In genomic region chr2:156142820-156143219, GRCm38 (mm10) we compare ENCODE assay signal across 8 mouse cellular contexts. TPM values are rescaled to one million over a fixed set of nuclear protein-coding genes. Genes with fewer than 3 reads are reported as not detected.
DNase-seq lines count a peak whose midpoint lies in the region; ATAC-seq and TF ChIP-seq lines count a peak whose summit lies in the region.
"Had no signal": no experiment of that assay in that cellular context is flagged by ENCODE, and none has a peak within 500 bp of the region (broad histone marks: within the 10 kb centered on the region; RNA-seq: fewer than 3 reads in every experiment).

No protein-coding gene starts in this region.

- WGBS in lung, embryonic 15.5 days = 77% methylated on average over 2 of the region's 2 CpGs
- 84% methylated on average over 2 of the region's 2 CpGs for WGBS in lung, adult 2 months
- WGBS in embryonic facial prominence, embryonic 15.5 days = 78% methylated on average over 2 of the region's 2 CpGs
- WGBS in limb, embryonic 12.5 days = 74% methylated on average over 2 of the region's 2 CpGs
- WGBS in stomach, embryonic 15.5 days = 74% methylated on average over 2 of the region's 2 CpGs

- TF ChIP-seq POLR2A in lung, adult 2 months (IDR thresholded peaks at IDR 0.05; ENCODE audit: borderline replicate concordance, extremely low read depth, low read depth, low read length) = no peak

- H3K36me3 ChIP-seq in lung, embryonic 15.5 days = peaks cover 15% of the 10 kb centered on the region
- peaks cover 29% of the 10 kb centered on the region for H3K36me3 ChIP-seq in embryonic facial prominence, embryonic 15.5 days
- peaks cover 24% of the 10 kb centered on the region for H3K36me3 ChIP-seq in limb, embryonic 12.5 days
- H3K36me3 ChIP-seq in stomach, embryonic 15.5 days = peaks cover 12% of the 10 kb centered on the region

- H3K9me3 ChIP-seq in lung, embryonic 15.5 days = no peaks in the 10 kb centered on the region
- no peaks in the 10 kb centered on the region for H3K9me3 ChIP-seq in embryonic facial prominence, embryonic 15.5 days (replicated peaks)
- no peaks in the 10 kb centered on the region for H3K9me3 ChIP-seq in limb, embryonic 12.5 days
- no peaks in the 10 kb centered on the region for H3K9me3 ChIP-seq in stomach, embryonic 15.5 days

- no peak overlapping the region for H3K27ac ChIP-seq in lung, embryonic 15.5 days
- H3K27ac ChIP-seq in embryonic facial prominence, embryonic 15.5 days (replicated peaks) = no peak overlapping the region
- H3K27ac ChIP-seq in limb, embryonic 12.5 days = peak overlapping the region; percentile 95; the same call in 1 of the 2 replicates
- no peak overlapping the region for H3K27ac ChIP-seq in stomach, embryonic 15.5 days

- peak overlapping the region; percentile 91 for H3K4me3 ChIP-seq in lung, embryonic 15.5 days
- no peak overlapping the region for H3K4me3 ChIP-seq in lung, adult 2 months (replicated peaks; ENCODE audit: extremely low read depth, low read depth, low read length)
- peak overlapping the region; percentile 87 for H3K4me3 ChIP-seq in embryonic facial prominence, embryonic 15.5 days (replicated peaks)
- H3K4me3 ChIP-seq in limb, embryonic 12.5 days (replicated peaks) = peak overlapping the region; percentile 81
- peak overlapping the region; percentile 89 for H3K4me3 ChIP-seq in stomach, embryonic 15.5 days (replicated peaks)

- H3K4me1 ChIP-seq in lung, embryonic 15.5 days = peaks cover 13% of the 10 kb centered on the region
- peaks cover 7% of the 10 kb centered on the region for H3K4me1 ChIP-seq in lung, adult 2 months (ENCODE audit: control insufficient read depth, insufficient read depth, low read length)
- H3K4me1 ChIP-seq in embryonic facial prominence, embryonic 15.5 days = peaks cover 10% of the 10 kb centered on the region
- H3K4me1 ChIP-seq in limb, embryonic 12.5 days (replicated peaks) = peaks cover 5% of the 10 kb centered on the region
- peaks cover 5% of the 10 kb centered on the region; the same call in 1 of the 2 replicates for H3K4me1 ChIP-seq in stomach, embryonic 15.5 days

- H3K9ac ChIP-seq in lung, embryonic 15.5 days = no peak overlapping the region
- no peak overlapping the region for H3K9ac ChIP-seq in embryonic facial prominence, embryonic 15.5 days
- peak overlapping the region; percentile 85; the same call in 1 of the 2 replicates for H3K9ac ChIP-seq in limb, embryonic 12.5 days (replicated peaks)
- no peak overlapping the region for H3K9ac ChIP-seq in stomach, embryonic 15.5 days

- no peak for ATAC-seq in lung, embryonic 15.5 days (ENCODE audit: borderline replicate concordance, extremely low read depth, low FRiP score, low TSS enrichment)
- no peak for ATAC-seq in embryonic facial prominence, embryonic 15.5 days (ENCODE audit: insufficient number of reproducible peaks, low FRiP score, low TSS enrichment, low read depth)
- no peak for ATAC-seq in limb, embryonic 12.5 days (ENCODE audit: insufficient number of reproducible peaks, insufficient read depth, low FRiP score, low TSS enrichment, low read depth)
- ATAC-seq in stomach, embryonic 15.5 days (ENCODE audit: insufficient read depth, low FRiP score, low read depth) = no peak

- no peak for DNase-seq in lung, adult 2 months
- DNase-seq in layer of hippocampus, postnatal 14 days (ENCODE audit: low spot score in 2 of 2) = no peak
- no peak for DNase-seq in thymus, postnatal 36 days
- DNase-seq: gastrocnemius, postnatal 25 days had no signal

- no peaks in the 10 kb centered on the region for H3K27me3 ChIP-seq in lung, embryonic 15.5 days
- no peaks in the 10 kb centered on the region for H3K27me3 ChIP-seq in embryonic facial prominence, embryonic 15.5 days
- H3K27me3 ChIP-seq in limb, embryonic 12.5 days = no peaks in the 10 kb centered on the region
- no peaks in the 10 kb centered on the region for H3K27me3 ChIP-seq in stomach, embryonic 15.5 days (replicated peaks)

- no peak for TF ChIP-seq CTCF in lung, adult 2 months (IDR thresholded peaks at IDR 0.05; ENCODE audit: insufficient read depth, low read length)

- H3K4me2 ChIP-seq in lung, embryonic 15.5 days = peak overlapping the region; percentile 83
- H3K4me2 ChIP-seq in embryonic facial prominence, embryonic 15.5 days (replicated peaks) = peak overlapping the region; percentile 74
- peak overlapping the region; percentile 65 for H3K4me2 ChIP-seq in limb, embryonic 12.5 days
- H3K4me2 ChIP-seq in stomach, embryonic 15.5 days = peak overlapping the region; percentile 86

RNA-seq across cellular contexts. Expression of gene Romo1, which starts 1.0 kb away (rescaled TPM):
- 340 and 373 TPM in 2 replicates for polyA plus RNA-seq in lung, embryonic 15.5 days (2015; fragmentation: Nextera tagmentation; extraction: Ambion mirVana)
- 203 and 218 TPM in 2 replicates for polyA plus RNA-seq in lung, adult 2 months (2012; rRNA removed)
- polyA plus RNA-seq in embryonic facial prominence, embryonic 15.5 days (2015; fragmentation: Nextera tagmentation; extraction: Ambion mirVana) = 389 and 403 TPM in 2 replicates
- 447 and 463 TPM in 2 replicates for polyA plus RNA-seq in limb, embryonic 12.5 days (2016; fragmentation: Nextera tagmentation; extraction: Ambion mirVana)
- 350 and 376 TPM in 2 replicates for polyA plus RNA-seq in stomach, embryonic 15.5 days (2015; fragmentation: Nextera tagmentation; extraction: Ambion mirVana)
- total RNA-seq in layer of hippocampus, postnatal 14 days (2021) = 100 to 1,000 TPM; 210 to 215 TPM

RNA-seq across cellular contexts. Expression of gene Nfs1, which starts 1.2 kb away (rescaled TPM):
- polyA plus RNA-seq in lung, embryonic 15.5 days (2015; fragmentation: Nextera tagmentation; extraction: Ambion mirVana) = 42.5 TPM in 2 replicates
- polyA plus RNA-seq in lung, adult 2 months (2012; rRNA removed) = 40.6 and 42.8 TPM in 2 replicates
- polyA plus RNA-seq in embryonic facial prominence, embryonic 15.5 days (2015; fragmentation: Nextera tagmentation; extraction: Ambion mirVana) = 42.0 and 44.1 TPM in 2 replicates
- polyA plus RNA-seq in limb, embryonic 12.5 days (2016; fragmentation: Nextera tagmentation; extraction: Ambion mirVana) = 32.9 and 33.7 TPM in 2 replicates
- 50.0 and 54.2 TPM in 2 replicates for polyA plus RNA-seq in stomach, embryonic 15.5 days (2015; fragmentation: Nextera tagmentation; extraction: Ambion mirVana)
- 10 to 100 TPM; 42.0 to 44.1 TPM for total RNA-seq in layer of hippocampus, postnatal 14 days (2021)

RNA-seq across cellular contexts. Expression of gene Gm28036, which starts 15.9 kb away (rescaled TPM):
- polyA plus RNA-seq in lung, embryonic 15.5 days (2015; fragmentation: Nextera tagmentation; extraction: Ambion mirVana) = 15.7 and 21.0 TPM in 2 replicates
- 5.1 and 6.5 TPM in 2 replicates for polyA plus RNA-seq in lung, adult 2 months (2012; rRNA removed)
- 17.0 and 17.2 TPM in 2 replicates for polyA plus RNA-seq in embryonic facial prominence, embryonic 15.5 days (2015; fragmentation: Nextera tagmentation; extraction: Ambion mirVana)
- polyA plus RNA-seq in limb, embryonic 12.5 days (2016; fragmentation: Nextera tagmentation; extraction: Ambion mirVana) = 16.8 and 22.0 TPM in 2 replicates
- 12.6 and 12.9 TPM in 2 replicates for polyA plus RNA-seq in stomach, embryonic 15.5 days (2015; fragmentation: Nextera tagmentation; extraction: Ambion mirVana)
- 10 to 100 TPM; 20.0 to 20.9 TPM for total RNA-seq in layer of hippocampus, postnatal 14 days (2021)

RNA-seq across cellular contexts. Expression of gene Rbm12, which starts 31.0 kb away (rescaled TPM):
- polyA plus RNA-seq in lung, embryonic 15.5 days (2015; fragmentation: Nextera tagmentation; extraction: Ambion mirVana) = 25.5 and 27.2 TPM in 2 replicates
- polyA plus RNA-seq in lung, adult 2 months (2012; rRNA removed) = 12.5 and 21.1 TPM in 2 replicates
- 23.9 and 24.1 TPM in 2 replicates for polyA plus RNA-seq in embryonic facial prominence, embryonic 15.5 days (2015; fragmentation: Nextera tagmentation; extraction: Ambion mirVana)
- polyA plus RNA-seq in limb, embryonic 12.5 days (2016; fragmentation: Nextera tagmentation; extraction: Ambion mirVana) = 38.0 and 51.8 TPM in 2 replicates
- polyA plus RNA-seq in stomach, embryonic 15.5 days (2015; fragmentation: Nextera tagmentation; extraction: Ambion mirVana) = 18.4 and 27.0 TPM in 2 replicates
- 10 to 100 TPM; 29.8 to 30.5 TPM for total RNA-seq in layer of hippocampus, postnatal 14 days (2021)

RNA-seq across cellular contexts. Expression of gene Cpne1, which starts 31.1 kb away (rescaled TPM):
- 75.2 and 76.2 TPM in 2 replicates for polyA plus RNA-seq in lung, embryonic 15.5 days (2015; fragmentation: Nextera tagmentation; extraction: Ambion mirVana)
- polyA plus RNA-seq in lung, adult 2 months (2012; rRNA removed) = 114 and 121 TPM in 2 replicates
- polyA plus RNA-seq in embryonic facial prominence, embryonic 15.5 days (2015; fragmentation: Nextera tagmentation; extraction: Ambion mirVana) = 53.5 and 56.3 TPM in 2 replicates
- polyA plus RNA-seq in limb, embryonic 12.5 days (2016; fragmentation: Nextera tagmentation; extraction: Ambion mirVana) = 73.9 TPM in 2 replicates
- 51.6 and 52.9 TPM in 2 replicates for polyA plus RNA-seq in stomach, embryonic 15.5 days (2015; fragmentation: Nextera tagmentation; extraction: Ambion mirVana)
- 10 to 100 TPM; 25.8 to 26.8 TPM for total RNA-seq in layer of hippocampus, postnatal 14 days (2021)
